Mouse (Mus musculus) liver, adult 2 months (tissue): ENCODE results near the gene Rab29. TPM values are rescaled to one million over a fixed set of nuclear protein-coding genes. Genes with fewer than 3 reads are reported as not detected.
"Not testable (repeated sequence)": the region's sequence is repeated elsewhere in the genome, so short reads cannot be mapped to it uniquely, and the experiment has no call there.

Source experiments
- DNase-seq: peaks from one replicate; pipeline ENCODE4 v3.0.0-alpha.2; 2011; ENCODE audit warnings: low read depth, low spot score; ENCODE audit errors: extremely low read depth
- H3K27ac ChIP-seq: fragments of 200-500 bp; replicated peaks from 2 replicates; pipeline ENCODE4 v1.5.1; 2012; ENCODE audit warnings: low read depth, mild to moderate bottlenecking, control low read depth, inconsistent platforms, low read length; ENCODE audit not compliant: insufficient read depth
- H3K27me3 ChIP-seq: fragments of 200-500 bp; 2 replicates; pipeline ENCODE4 v1.6.1; 2012; ENCODE audit warnings: mild to moderate bottlenecking, moderate library complexity, low read length, inconsistent platforms; ENCODE audit not compliant: control insufficient read depth, insufficient read depth
- H3K36me3 ChIP-seq: fragments of 200-500 bp; 2 replicates; pipeline ENCODE4 v1.6.1; 2012; ENCODE audit warnings: low read length, inconsistent platforms; ENCODE audit not compliant: control insufficient read depth, insufficient read depth
- H3K4me1 ChIP-seq: fragments of 200-500 bp; 2 replicates; pipeline ENCODE4 v1.6.1; 2011; ENCODE audit warnings: low read length; ENCODE audit not compliant: control insufficient read depth, insufficient read depth
- H3K4me3 ChIP-seq: fragments of 200-500 bp; 2 replicates; pipeline ENCODE4 v1.5.1; 2011; ENCODE audit warnings: low read depth, mild to moderate bottlenecking, control low read depth, low read length, moderate library complexity; ENCODE audit not compliant: insufficient read depth
- H3K79me2 ChIP-seq: fragments of 200-500 bp; 2 replicates; pipeline ENCODE4 v1.6.1; 2012; ENCODE audit warnings: inconsistent platforms, mild to moderate bottlenecking, low read length, moderate library complexity; ENCODE audit not compliant: control insufficient read depth, insufficient read depth
- H3K9ac ChIP-seq: fragments of 200-500 bp; 2 replicates; pipeline ENCODE4 v1.6.1; 2012; ENCODE audit warnings: low read depth, mild to moderate bottlenecking, control low read depth, inconsistent platforms, low read length
- CTCF ChIP-seq: fragments of 200-500 bp; IDR thresholded peaks from 2 replicates; pipeline ENCODE4 v1.5.1; 2011; ENCODE audit warnings: low read depth, low read length, control low read depth
- POLR2A ChIP-seq: fragments of 200-500 bp; IDR thresholded peaks from 2 replicates; pipeline ENCODE4 v1.6.1; 2011; ENCODE audit warnings: low read length, control low read depth; ENCODE audit not compliant: insufficient read depth; ENCODE audit errors: extremely low read depth
- WGBS: fragments of 180-500 bp; shearing (Covaris S2); methylation state at CpG from one replicate; pipeline ENCODE4 v1.1.7; 2018; 5-methylcytosine and 5-hydroxymethylcytosine counted together
- polyA plus RNA-seq: library from polyadenylated mRNA; depleted of rRNA; stranded (reverse); fragments of >200 nt; gene quantifications from 2 replicates; pipeline ENCODE4 v1.2.3, GENCODE M21; 2012; rRNA removed
- total RNA-seq: library from RNA; depleted of rRNA; stranded (reverse); fragments of >200 nt; gene quantifications from 2 replicates; pipeline ENCODE4 v1.2.3, GENCODE M21; 2014; rRNA removed

Gene Rab29
- total RNA-seq (16.8 and 18.2 TPM in 2 replicates), polyA plus RNA-seq (20.2 and 20.7 TPM in 2 replicates)

GRCm38 (mm10) chr1:131867093-131867945 is at the start of gene Rab29:
Rab29 (plus strand) TSS chr1:131867224.
- H3K36me3 ChIP-seq = peaks cover 4% of the 10 kb centered on the region; the same call in 1 of the 2 replicates
- H3K79me2 ChIP-seq = no peaks in the 10 kb centered on the region
- peak; percentile 94 for DNase-seq
- H3K9ac ChIP-seq = peak within 1 kb of the TSS; percentile 81
- peak within 1 kb of the TSS; percentile 62 for H3K27ac ChIP-seq
- H3K4me3 ChIP-seq = peak within 1 kb of the TSS; percentile 75
- no peaks in the 10 kb centered on the region for H3K27me3 ChIP-seq
- under 1% methylated on average over 46 of the region's 46 CpGs for WGBS
- TF ChIP-seq POLR2A (0 out of 2 replicates have a peak, but pooled peaks have one; percentile 38), CTCF (peak; percentile 92)
- H3K4me1 ChIP-seq = peaks cover 2% of the 10 kb centered on the region; the same call in 1 of the 2 replicates

- not testable (repeated sequence) for H3K27me3 ChIP-seq, H3K4me3 ChIP-seq, H3K79me2 ChIP-seq, H3K9ac ChIP-seq, H3K4me1 ChIP-seq, DNase-seq, H3K27ac ChIP-seq
- H3K36me3 ChIP-seq = peaks cover 21% of the 10 kb centered on the region
- 89% methylated on average over 9 of the region's 9 CpGs for WGBS
Observed at GRCm38 (mm10) chr1:131820353-131820752, 46.7 kb upstream of the Rab29 start.

GRCm38 (mm10) chr1:131820887-131821328 is 46.1 kb upstream of the Rab29 start:
- Histone ChIP-seq H3K27ac (no peak overlapping the region), H3K9ac (no peak overlapping the region), H3K36me3 (peaks cover 17% of the 10 kb centered on the region), H3K4me3 (no peak overlapping the region), H3K4me1 (no peaks in the 10 kb centered on the region), H3K27me3 (no peaks in the 10 kb centered on the region), H3K79me2 (no peaks in the 10 kb centered on the region)
- DNase-seq = no peak
- TF ChIP-seq POLR2A = no peak
- TF ChIP-seq CTCF = no peak
- 89% methylated on average over 10 of the region's 10 CpGs for WGBS

- TF ChIP-seq CTCF = no peak
- TF ChIP-seq POLR2A = no peak
- Histone ChIP-seq H3K27me3 (no peaks in the 10 kb centered on the region), H3K27ac (no peak overlapping the region), H3K36me3 (peaks cover 10% of the 10 kb centered on the region), H3K79me2 (no peaks in the 10 kb centered on the region), H3K4me1 (peaks cover 4% of the 10 kb centered on the region), H3K9ac (no peak overlapping the region), H3K4me3 (no peak overlapping the region)
- 86% methylated on average over 8 of the region's 8 CpGs for WGBS
- no peak for DNase-seq
Observed at GRCm38 (mm10) chr1:131822292-131822691, 44.7 kb upstream of the Rab29 start.

- TF ChIP-seq CTCF (no peak), POLR2A (no peak)
- no peak for DNase-seq
- H3K79me2 ChIP-seq = no peaks in the 10 kb centered on the region
- H3K27me3 ChIP-seq = no peaks in the 10 kb centered on the region
- WGBS = 97% methylated on average over 1 of the region's 1 CpGs
- H3K36me3 ChIP-seq = peaks cover 6% of the 10 kb centered on the region
- no peak overlapping the region for H3K27ac ChIP-seq
- no peak overlapping the region for H3K4me3 ChIP-seq
- no peak overlapping the region for H3K9ac ChIP-seq
- peaks cover 5% of the 10 kb centered on the region for H3K4me1 ChIP-seq
Observed at GRCm38 (mm10) chr1:131822856-131823492, 44.0 kb upstream of the Rab29 start.
